ENCODE assay signal across 10 mouse cellular contexts in genomic region chr8:43333465-43333864, GRCm38 (mm10). TPM values are rescaled to one million over a fixed set of nuclear protein-coding genes. Genes with fewer than 3 reads are reported as not detected.
DNase-seq lines count a peak whose midpoint lies in the region; ATAC-seq and TF ChIP-seq lines count a peak whose summit lies in the region.
"Had no signal": no experiment of that assay in that cellular context is flagged by ENCODE, and none has a peak within 500 bp of the region (broad histone marks: within the 10 kb centered on the region; RNA-seq: fewer than 3 reads in every experiment).

No protein-coding gene starts in this region.

- no peak overlapping the region for H3K4me3 ChIP-seq in heart, adult 2 months
- H3K4me3 ChIP-seq: midbrain, embryonic 12.5 days had no signal

- peak; percentile 51 for TF ChIP-seq CTCF in heart, adult 2 months (IDR thresholded peaks at IDR 0.05)

- intact Hi-C loops in heart, adult 2 months (cut with DNase I), result no loop called here
- intact Hi-C loops in heart, postnatal 36 days (cut with DNase I), result no loop called here

- no peak overlapping the region for H3K9ac ChIP-seq in heart, adult 2 months (ENCODE audit: low read depth, low read length)
- H3K9ac ChIP-seq: midbrain, embryonic 12.5 days had no signal

- DNase-seq in heart, adult 2 months, result peak in 1 of 2 experiments; percentile 18
- DNase-seq in heart, postnatal 36 days, result no peak
- DNase-seq in urinary bladder, postnatal 25 days (ENCODE audit: low spot score), result peak; percentile 15
- no peak for DNase-seq in urinary bladder, postnatal 4 days (ENCODE audit: low spot score in 2 of 2)
- DNase-seq in kidney, postnatal 4 days, result peak; percentile 32 to 39
- no peak for DNase-seq in layer of hippocampus, postnatal 25 days (ENCODE audit: extremely low spot score in 1 of 2, low spot score in 1 of 2)

- H3K79me2 ChIP-seq in heart, adult 2 months (replicated peaks; ENCODE audit: control insufficient read depth, insufficient read depth, low read length), result no peaks in the 10 kb centered on the region

- TF ChIP-seq POLR2A in heart, adult 2 months (IDR thresholded peaks at IDR 0.05; ENCODE audit: insufficient read depth, low read depth, low read length), result no peak

- H3K27ac ChIP-seq in heart, adult 2 months, result no peak overlapping the region
- H3K27ac ChIP-seq: midbrain, embryonic 12.5 days had no signal

- 58% methylated on average over 4 of the region's 4 CpGs for WGBS in heart, adult 2 months

- H3K4me1 ChIP-seq in heart, adult 2 months (ENCODE audit: control insufficient read depth, insufficient read depth, low read length), result no peaks in the 10 kb centered on the region
- H3K4me1 ChIP-seq: midbrain, embryonic 12.5 days had no signal

- no peaks in the 10 kb centered on the region for H3K36me3 ChIP-seq in heart, adult 2 months (ENCODE audit: control insufficient read depth, insufficient read depth, low read length)
- H3K36me3 ChIP-seq: midbrain, embryonic 12.5 days had no signal

- ATAC-seq in erythroblast, adult 5-6 weeks (replicated peaks; ENCODE audit: low FRiP score, poor library complexity, severe bottlenecking), result no peak
- no peak for ATAC-seq in monocyte, adult 5-6 weeks (replicated peaks; ENCODE audit: insufficient number of reproducible peaks, low FRiP score, low TSS enrichment, poor library complexity, severe bottlenecking)

- no peaks in the 10 kb centered on the region for H3K27me3 ChIP-seq in heart, adult 2 months (ENCODE audit: control insufficient read depth, insufficient read depth, low read length)
- H3K27me3 ChIP-seq: midbrain, embryonic 12.5 days had no signal

- TF ChIP-seq EP300 in heart, adult 2 months (IDR thresholded peaks at IDR 0.05; ENCODE audit: insufficient read depth, low read depth, low read length), result no peak

RNA-seq across cellular contexts. Expression of gene Zfp42, which starts 26.7 kb away (rescaled TPM):
- total RNA-seq in heart, adult 2 months (2021), result not detected
- polyA plus RNA-seq in heart, adult 2 months (2012; rRNA removed), result not detected in 2 replicates
- not detected for total RNA-seq in heart, postnatal 36 days (2021)
- total RNA-seq in erythroblast, adult 5-6 weeks (2015; ENCODE audit: low replicate concordance), result not detected in 2 replicates
- 0.98 TPM in 1 of 2 replicates, not detected in the other for total RNA-seq in erythroblast, adult 5-6 weeks (2017; ENCODE audit: low replicate concordance)
- not detected in 3 replicates for total RNA-seq in monocyte, adult 5-6 weeks (2017)
- total RNA-seq in layer of hippocampus, postnatal 25 days (2021), result not detected
- polyA plus RNA-seq: heart, embryonic 16.5 days; midbrain, embryonic 12.5 days had no signal

Comparison
In these comparisons a context has a peak if more than half of its experiments do, and no peak if none do; other contexts are left out.
1. DNase-seq: peak in urinary bladder, postnatal 25 days (single experiment) and kidney, postnatal 4 days (2 of 2); none in heart, postnatal 36 days (0 of 2), urinary bladder, postnatal 4 days (0 of 2) and layer of hippocampus, postnatal 25 days (0 of 2).